Mouse (Mus musculus) ES-E14 (cell line): ENCODE measurements around the gene Ankib1.

ENCODE experiments used
- CHD2 ChIP-seq: IDR thresholded peaks from 2 replicates; pipeline ENCODE4 v1.6.1; 2014; ENCODE audit warnings: mild to moderate bottlenecking, low read depth, low read length, inconsistent platforms
- HCFC1 ChIP-seq: IDR thresholded peaks from 2 replicates; pipeline ENCODE4 v1.6.1; 2012; ENCODE audit warnings: low read length, inconsistent platforms, borderline replicate concordance; ENCODE audit not compliant: insufficient read depth
- MAFK ChIP-seq: IDR thresholded peaks from 2 replicates; pipeline ENCODE4 v1.6.1; 2014; ENCODE audit warnings: mild to moderate bottlenecking, low read depth, low read length, inconsistent platforms; ENCODE audit not compliant: insufficient read depth

GRCm38 (mm10) chr5:3845026-3845425, 42.3 kb upstream of the Ankib1 start, which contains the start of gene Lrrd1:
- TF ChIP-seq MAFK (no peak), HCFC1 (no peak), CHD2 (no peak)
